Mouse (Mus musculus): Measurements from ENCODE around the gene Kcnn4.
"Not testable (repeated sequence)": the region's sequence is repeated elsewhere in the genome, so short reads cannot be mapped to it uniquely, and the experiment has no call there.

The Kcnn4 gene

GRCm38 (mm10) chr7:24389516-24390187 is 19.6 kb downstream of the Kcnn4 start:
- in situ Hi-C loops (cut with MseI, MboI) = no loop called here

GRCm38 (mm10) chr7:24390512-24390911 is 20.4 kb downstream of the Kcnn4 start:
- in situ Hi-C loops (cut with MseI, MboI) = no loop called here

- in situ Hi-C loops (cut with MseI, MboI) = no loop called here
Measured at GRCm38 (mm10) chr7:24391077-24391476, 21.0 kb downstream of the Kcnn4 start.

GRCm38 (mm10) chr7:24391687-24392086 is 21.6 kb downstream of the Kcnn4 start:
- in situ Hi-C loops (cut with MseI, MboI) = no loop called here

- in situ Hi-C loops (cut with MseI, MboI) = no loop called here
Measured at GRCm38 (mm10) chr7:24394054-24394453, 24.0 kb downstream of the Kcnn4 start.

- in situ Hi-C loops (cut with MseI, MboI) = no loop called here
Measured at GRCm38 (mm10) chr7:24394475-24395161, 24.6 kb downstream of the Kcnn4 start.

GRCm38 (mm10) chr7:24396832-24397231 is 26.8 kb downstream of the Kcnn4 start:
- in situ Hi-C loops (cut with MseI, MboI) = no loop called here

- in situ Hi-C loops (cut with MseI, MboI) = no loop called here
Measured at GRCm38 (mm10) chr7:24398364-24398913, 28.4 kb downstream of the Kcnn4 start.

- in situ Hi-C loops (cut with MseI, MboI) = no loop called here
Measured at GRCm38 (mm10) chr7:24399256-24400081, 29.4 kb downstream of the Kcnn4 start, which contains the start of gene Smg9. TSS of gene Smg9 (plus strand) at chr7:24399619.

GRCm38 (mm10) chr7:24400082-24400452 is 30.0 kb downstream of the Kcnn4 start:
- in situ Hi-C loops (cut with MseI, MboI) = no loop called here

GRCm38 (mm10) chr7:24400489-24400888 is 30.4 kb downstream of the Kcnn4 start:
- in situ Hi-C loops (cut with MseI, MboI) = not testable (repeated sequence)

GRCm38 (mm10) chr7:24402851-24403250 is 32.8 kb downstream of the Kcnn4 start:
- in situ Hi-C loops (cut with MseI, MboI) = no loop called here

GRCm38 (mm10) chr7:24405649-24406048 is 35.6 kb downstream of the Kcnn4 start:
- in situ Hi-C loops (cut with MseI, MboI) = no loop called here

- in situ Hi-C loops (cut with MseI, MboI) = no loop called here
Measured at GRCm38 (mm10) chr7:24406528-24407344, 36.7 kb downstream of the Kcnn4 start.

GRCm38 (mm10) chr7:24408186-24408585 is 38.1 kb downstream of the Kcnn4 start:
- in situ Hi-C loops (cut with MseI, MboI) = no loop called here

GRCm38 (mm10) chr7:24410123-24410522 is 40.1 kb downstream of the Kcnn4 start:
- in situ Hi-C loops (cut with MseI, MboI) = no loop called here

- in situ Hi-C loops (cut with MseI, MboI) = no loop called here
Measured at GRCm38 (mm10) chr7:24410831-24411230, 40.8 kb downstream of the Kcnn4 start.

GRCm38 (mm10) chr7:24413630-24414029 is 43.6 kb downstream of the Kcnn4 start:
- in situ Hi-C loops (cut with MseI, MboI) = no loop called here

- in situ Hi-C loops (cut with MseI, MboI) = no loop called here
Measured at GRCm38 (mm10) chr7:24415261-24415660, 45.2 kb downstream of the Kcnn4 start.

GRCm38 (mm10) chr7:24419579-24419978 is 49.5 kb downstream of the Kcnn4 start:
- in situ Hi-C loops (cut with MseI, MboI) = no loop called here

- in situ Hi-C loops (cut with MseI, MboI) = loop anchor here in 1 of 2 experiments (10.0 kb wide), 1 partner anchor 57 kb away; no protein-coding TSS in a partner anchor
Measured at GRCm38 (mm10) chr7:24421648-24422047, 51.6 kb downstream of the Kcnn4 start.

Data from mouse trophoblast stem cell (cell line).